Mouse (Mus musculus) kidney, adult 10 weeks (tissue): ENCODE results near the gene Slc25a23. TPM values are rescaled to one million over a fixed set of nuclear protein-coding genes. Genes with fewer than 3 reads are reported as not detected.

Source experiments
- polyA plus RNA-seq: library from polyadenylated mRNA; stranded (reverse); fragments of 350-450 nt; fragmentation: Illumina TruSeq; extraction: RNeasy Lipid Tissue Mini Kit (QIAGEN cat#74804); gene quantifications from one replicate; pipeline ENCODE4 v1.2.3, GENCODE M21; 2014; ENCODE audit warnings: low read depth, low replicate concordance

The Slc25a23 gene
- 21.2 TPM for polyA plus RNA-seq

DNA sequence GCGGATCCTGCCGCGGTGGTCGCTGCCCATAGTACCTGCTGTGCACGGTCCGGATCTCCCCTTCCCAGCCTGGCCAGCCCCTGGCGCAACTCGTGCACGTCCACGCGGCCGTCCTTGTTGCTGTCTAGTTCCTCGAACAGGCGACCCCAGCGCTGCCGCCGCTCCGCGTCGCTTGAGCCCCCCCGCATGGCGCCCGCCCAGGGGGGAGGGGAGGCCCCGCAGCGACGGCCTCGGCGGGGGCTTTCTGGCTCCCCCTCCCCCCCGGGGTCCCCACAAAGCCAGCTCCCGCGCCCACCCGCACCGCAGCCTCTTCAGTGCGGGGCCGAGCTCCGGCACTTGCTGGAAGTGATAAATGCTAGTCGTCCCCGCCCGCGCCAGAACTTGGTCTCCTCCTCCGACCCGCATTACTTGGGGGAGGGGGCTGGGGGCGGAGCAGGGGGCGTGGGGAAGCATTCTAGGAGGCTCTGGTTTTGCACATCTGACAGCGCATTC lies at the start of gene Slc25a23:
Gene Slc25a23, minus strand, starts transcription at position 378 of the 492 bp plus-strand sequence.

DNA sequence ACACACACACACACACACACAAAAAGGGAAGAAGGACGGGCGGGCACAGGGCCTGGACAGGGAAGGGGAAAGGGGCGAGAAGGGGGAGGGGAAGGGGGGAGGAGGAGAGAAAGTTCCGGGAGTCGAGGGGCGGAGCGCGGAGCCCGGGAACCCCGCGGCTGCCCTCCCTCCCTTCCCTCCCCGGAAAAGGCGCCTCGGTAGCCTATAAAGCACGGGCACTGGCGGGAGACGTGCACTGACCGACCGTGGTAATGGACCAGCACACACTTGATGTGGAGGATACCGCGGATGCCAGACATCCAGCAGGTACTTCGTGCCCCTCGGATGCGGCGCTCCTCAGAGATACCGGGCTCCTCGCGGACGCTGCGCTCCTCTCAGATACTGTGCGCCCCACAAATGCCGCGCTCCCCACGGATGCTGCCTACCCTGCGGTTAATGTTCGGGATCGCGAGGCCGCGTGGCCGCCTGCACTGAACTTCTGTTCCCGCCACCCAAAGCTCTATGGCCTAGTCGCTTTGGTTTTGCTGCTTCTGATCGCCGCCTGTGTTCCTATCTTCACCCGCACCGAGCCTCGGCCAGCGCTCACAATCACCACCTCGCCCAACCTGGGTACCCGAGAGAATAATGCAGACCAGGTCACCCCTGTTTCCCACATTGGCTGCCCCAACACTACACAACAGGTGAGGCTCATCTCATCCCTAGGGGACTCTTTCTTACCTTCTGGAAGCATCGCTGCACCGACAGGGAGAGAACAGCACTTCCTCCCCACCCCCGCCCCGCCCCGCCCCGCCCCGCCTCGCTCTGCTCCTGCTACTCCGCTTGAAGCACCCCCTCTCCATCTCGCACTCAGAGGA lies 45.7 kb upstream of the Slc25a23 start, which contains the start of gene Tnfsf9:
Gene Tnfsf9, plus strand, starts transcription at position 145 of the 854 bp plus-strand sequence.

DNA sequence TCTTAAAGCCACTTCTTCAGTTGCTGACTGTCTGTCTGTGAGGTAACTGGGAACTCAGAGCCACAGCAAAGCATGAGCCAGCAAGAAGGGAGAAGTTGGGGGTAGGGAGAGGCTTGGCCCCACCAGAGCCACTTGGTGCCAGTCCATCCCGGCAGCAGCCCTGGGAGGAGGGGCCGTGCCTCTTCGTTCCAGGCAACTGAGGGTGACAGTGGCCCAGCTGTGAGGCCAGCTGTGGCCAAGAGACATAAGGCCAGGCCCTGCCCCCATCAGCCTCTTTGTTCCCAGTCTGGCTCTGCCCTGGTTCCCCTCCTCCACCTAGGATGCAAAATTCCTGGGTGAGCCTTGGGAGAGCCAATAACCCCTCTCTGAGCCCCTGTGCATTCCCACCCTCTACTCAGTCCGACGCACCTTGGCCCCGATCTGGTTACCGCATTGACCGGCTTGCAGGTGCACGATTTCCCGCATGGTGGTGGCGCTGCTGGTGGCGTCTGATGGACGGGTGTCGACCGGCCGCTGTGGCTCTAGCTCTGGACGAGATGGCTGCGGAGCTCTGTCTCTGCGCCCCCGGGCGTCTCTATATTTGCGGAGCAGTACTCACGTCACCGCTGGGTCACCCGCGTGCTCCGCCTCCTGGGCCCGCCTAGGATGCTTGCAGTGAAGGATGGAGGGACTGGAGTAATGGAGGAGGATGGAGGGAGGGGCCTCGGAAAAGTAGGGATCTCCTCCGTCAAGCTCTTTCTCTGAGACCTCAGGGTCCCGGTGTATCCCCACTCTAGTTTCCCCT lies 27.6 kb upstream of the Slc25a23 start, which contains the start of gene Tubb4a:
Gene Tubb4a, minus strand, starts transcription at position 734 of the 784 bp plus-strand sequence.

DNA sequence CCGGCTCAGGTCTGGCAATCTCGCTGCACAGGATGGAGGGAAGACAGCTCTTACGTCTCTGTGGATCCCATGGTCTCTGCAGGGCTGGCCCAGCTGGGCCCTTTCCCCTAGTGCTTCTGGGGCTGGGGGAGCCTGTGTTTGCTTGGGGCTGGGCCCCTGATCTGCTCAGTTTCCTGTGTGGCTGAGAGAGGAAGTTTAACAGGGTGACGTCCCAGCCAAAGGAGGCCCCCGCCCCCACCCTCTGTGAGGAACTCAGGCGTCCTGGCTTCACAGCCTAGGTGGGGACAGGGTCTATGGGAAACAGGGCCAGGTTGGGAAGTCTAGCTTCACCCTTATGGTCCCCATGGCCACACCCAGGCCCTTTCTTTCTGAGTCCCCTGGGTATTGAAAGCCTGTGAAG lies 18.7 kb upstream of the Slc25a23 start, which contains the start of gene Dennd1c:
Gene Dennd1c, minus strand, starts transcription at position 179 of the 400 bp plus-strand sequence.

DNA sequence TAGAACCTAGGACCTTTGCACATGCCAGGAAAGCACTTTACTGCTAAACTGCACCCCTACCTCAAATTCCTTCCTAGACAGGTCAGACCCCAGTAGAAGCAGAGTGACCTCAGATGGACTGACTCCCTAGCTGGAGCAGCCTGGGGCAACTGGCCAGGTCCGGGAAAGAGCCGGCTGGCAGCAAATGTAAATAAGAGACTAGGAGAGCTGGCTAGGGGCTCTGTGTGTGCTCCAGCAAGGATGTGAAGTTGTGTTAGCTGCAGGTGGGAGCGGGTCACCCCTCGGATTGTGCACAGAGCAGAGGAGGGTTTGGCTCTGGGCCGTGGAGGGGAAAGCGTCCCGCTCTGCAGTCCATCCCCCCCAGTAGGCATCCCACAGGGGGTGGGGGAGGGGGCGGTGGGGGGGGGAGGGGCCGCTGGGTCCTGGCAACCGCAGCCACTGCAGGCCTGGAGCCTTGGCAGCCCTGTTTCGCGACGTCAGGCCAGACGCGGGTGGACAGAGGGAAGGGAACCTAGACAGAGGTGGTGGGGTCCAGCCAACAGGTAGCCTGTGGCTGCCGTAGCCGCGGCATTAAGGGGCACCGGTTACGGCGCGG lies 675 bp downstream of the Slc25a23 start, which contains the start of gene Crb3:
Gene Crb3, plus strand, starts transcription at position 215 of the 595 bp plus-strand sequence.

DNA sequence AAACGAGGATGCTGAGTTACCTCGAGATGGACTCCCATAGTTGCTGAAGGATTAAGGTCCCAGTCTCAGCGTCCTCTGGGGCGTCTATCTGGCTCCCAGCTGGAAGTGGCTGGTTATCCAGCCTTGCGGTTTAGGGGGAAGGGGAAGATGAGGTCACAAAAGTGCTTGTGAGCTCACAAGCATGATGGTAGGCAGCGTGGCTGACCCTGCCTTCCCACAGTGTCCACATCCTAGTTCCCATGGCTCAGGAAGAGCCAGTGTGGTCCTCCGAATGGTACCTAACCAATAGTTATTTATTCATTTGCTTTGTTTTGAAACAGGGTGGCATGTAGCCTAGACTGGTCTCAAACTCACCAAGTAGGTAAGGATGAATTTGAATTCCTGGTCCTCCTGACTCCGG lies 18.1 kb downstream of the Slc25a23 start, which contains the start of gene Slc25a41:
Gene Slc25a41, minus strand, starts transcription at position 101 of the 400 bp plus-strand sequence.

DNA sequence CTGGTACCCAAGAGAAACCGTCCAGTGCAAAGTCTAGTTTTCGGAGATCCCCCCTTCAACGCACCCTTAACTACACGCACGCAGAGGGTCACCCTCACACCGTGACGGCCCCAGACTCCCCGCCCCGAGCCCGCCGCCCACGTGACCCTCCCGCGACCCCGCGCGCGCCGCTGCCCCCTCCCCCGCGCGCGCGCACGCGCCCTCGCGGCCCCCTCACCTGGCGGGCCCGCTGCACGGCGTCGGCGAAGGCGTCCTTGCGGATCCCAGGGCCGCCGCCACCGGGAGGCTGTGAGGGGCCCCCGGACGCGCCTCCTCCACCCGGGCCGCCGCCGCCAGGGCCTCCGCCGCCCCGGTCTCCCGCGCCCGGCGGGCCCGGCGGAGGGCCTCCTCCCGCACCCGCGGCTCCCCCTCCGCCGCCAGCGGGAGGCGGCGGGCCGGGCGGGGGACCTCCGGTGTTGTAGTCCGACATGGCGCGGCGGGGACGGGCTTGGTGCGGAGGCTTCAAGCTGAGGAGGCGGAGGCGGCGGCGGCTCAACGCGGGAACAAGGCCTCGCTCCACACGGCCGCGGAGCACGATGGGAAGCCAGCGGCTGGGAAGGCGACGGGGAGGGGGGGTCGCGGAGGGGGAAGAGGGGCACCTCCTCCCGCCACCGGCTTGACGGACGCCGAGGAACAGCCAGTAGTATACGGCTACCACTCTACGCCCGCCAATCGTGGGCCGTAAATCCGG lies 28.6 kb downstream of the Slc25a23 start, which contains the start of gene Khsrp:
Gene Khsrp, minus strand, starts transcription at position 592 of the 730 bp plus-strand sequence.

DNA sequence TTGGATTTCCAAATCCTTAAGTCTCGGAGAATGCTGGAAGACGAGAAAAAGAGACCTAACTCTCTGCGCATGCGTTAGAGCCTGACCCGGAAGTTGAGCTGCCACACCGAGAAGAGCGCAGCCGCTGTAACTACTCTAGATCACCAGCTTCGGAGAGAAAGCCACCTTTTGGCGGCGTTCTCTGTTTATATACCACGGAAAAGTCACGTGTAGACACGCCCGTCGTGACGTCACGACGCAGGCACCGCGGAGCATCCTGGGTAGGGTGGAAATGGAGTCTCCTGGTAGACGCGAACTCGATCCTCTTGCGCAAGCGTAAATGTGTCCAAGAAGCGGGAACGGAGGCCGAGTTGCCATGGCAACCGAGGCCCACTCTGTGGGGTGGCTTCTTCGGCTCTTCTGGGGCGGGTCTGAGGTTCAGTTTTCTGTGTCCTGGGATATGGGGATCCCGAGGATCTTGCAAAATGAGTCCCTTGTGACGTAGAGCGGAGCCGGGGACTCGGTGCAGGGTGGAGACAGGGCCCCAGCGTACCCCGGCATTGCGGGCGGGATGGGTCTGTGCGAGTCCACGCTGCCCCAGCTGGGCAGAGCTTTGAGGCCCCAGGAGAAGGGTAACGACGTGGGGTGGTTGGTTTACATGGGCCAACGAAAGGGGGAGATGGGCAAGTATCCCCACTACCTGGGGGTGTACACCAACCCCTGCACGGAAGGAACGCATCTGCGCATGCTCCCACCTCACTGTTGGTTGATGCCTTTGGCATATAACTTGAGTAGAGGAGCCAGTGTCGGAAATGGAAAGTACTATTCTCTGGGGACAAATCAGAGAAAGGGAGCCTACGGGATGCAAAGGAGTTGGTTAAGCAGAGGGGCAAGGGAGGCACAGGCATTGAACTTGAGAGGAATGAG lies 48.2 kb downstream of the Slc25a23 start, which contains the start of the genes Gtf2f1 and Gm17949:
Gene Gtf2f1, minus strand, starts transcription at position 53 of the 906 bp plus-strand sequence.
Gene Gm17949, plus strand, starts transcription at position 234 of the 906 bp plus-strand sequence.

DNA sequence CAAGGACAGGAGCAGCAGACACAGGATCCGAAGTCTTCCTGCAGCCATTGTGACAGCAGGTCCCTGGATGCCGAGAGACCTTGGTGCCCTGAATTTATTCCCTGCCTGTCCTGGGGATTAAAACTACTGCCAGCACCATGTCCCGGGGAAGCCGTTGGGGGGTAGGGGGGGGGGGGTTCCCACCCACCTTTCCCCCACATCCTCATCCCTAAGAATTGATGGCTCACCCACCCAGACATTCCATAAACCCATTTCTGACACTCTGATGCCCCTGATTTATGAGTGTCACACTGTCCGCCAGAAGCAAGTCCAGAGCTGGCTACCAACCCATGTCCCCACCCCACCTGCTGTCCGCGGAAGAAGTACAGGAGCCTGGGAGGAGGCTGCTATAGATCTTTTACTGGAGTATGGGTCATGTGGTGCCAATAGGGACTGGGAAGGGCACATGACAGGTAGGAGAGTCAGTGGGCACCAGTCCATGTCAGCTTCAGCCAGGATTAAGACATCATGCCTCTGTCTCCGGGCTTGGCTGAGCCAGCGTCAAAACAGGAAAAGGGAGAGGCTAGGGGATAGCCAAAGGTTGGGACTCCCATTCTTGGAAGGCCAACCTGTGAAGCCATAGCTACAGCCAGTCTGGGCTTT lies 59.6 kb downstream of the Slc25a23 start, which contains the start of gene Pspn:
Gene Pspn, minus strand, starts transcription at position 51 of the 642 bp plus-strand sequence.

DNA sequence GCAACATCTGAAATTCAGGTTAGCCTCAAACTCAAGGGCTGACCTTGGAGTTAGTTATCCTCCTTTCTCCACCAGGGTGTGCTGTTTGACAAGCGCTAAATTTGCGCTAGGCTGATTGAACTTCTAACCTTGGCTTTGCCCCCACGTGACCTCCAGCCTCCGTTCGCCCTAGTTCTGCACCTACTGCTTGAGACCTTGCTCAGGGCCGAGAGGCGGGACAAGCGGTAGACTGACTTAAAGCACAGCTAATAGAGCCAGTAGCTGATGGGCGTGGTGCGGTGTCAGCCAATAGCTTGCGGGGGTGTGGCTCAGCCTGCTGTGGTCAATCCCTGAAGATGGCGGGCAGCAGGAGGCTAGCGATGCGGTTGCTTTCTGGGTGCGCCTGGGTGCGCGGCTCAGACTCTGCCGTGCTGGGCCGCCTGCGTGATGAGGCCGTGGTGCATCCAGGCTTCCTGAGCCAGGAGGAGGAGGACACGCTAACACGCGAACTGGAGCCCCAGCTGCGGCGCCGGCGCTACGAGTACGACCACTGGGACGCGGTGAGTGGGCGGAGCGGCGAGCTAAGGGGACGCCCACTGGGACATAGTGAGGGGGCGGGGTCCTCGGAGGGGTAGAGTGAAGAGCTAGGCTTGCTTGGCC lies 62.5 kb downstream of the Slc25a23 start, which contains the start of gene Alkbh7:
Gene Alkbh7, plus strand, starts transcription at position 311 of the 639 bp plus-strand sequence.

Other genes with a start within 250 kb of the Slc25a23 start
- 0.12 TPM for gene Rfx2, start 228.8 kb downstream of the Slc25a23 start, polyA plus RNA-seq
- not detected for gene Acsbg2, start 185.4 kb downstream of the Slc25a23 start, polyA plus RNA-seq
- not detected for gene 1700061G19Rik, start 184.4 kb downstream of the Slc25a23 start, polyA plus RNA-seq
- gene Mllt1, start 124.4 kb downstream of the Slc25a23 start, polyA plus RNA-seq, result 0.49 TPM
- gene Acer1, start 77.7 kb downstream of the Slc25a23 start, polyA plus RNA-seq, result not detected
- 3.0 TPM for gene Clpp, start 69.6 kb downstream of the Slc25a23 start, polyA plus RNA-seq
- gene Alkbh7, start 62.5 kb downstream of the Slc25a23 start, polyA plus RNA-seq, result 3.5 TPM
- not detected for gene Pspn, start 59.8 kb downstream of the Slc25a23 start, polyA plus RNA-seq
- 2.4 TPM for gene Gtf2f1, start 48.6 kb downstream of the Slc25a23 start, polyA plus RNA-seq
- gene Gm17949, start 48.4 kb downstream of the Slc25a23 start, polyA plus RNA-seq, result not detected
- 4.1 TPM for gene Khsrp, start 28.3 kb downstream of the Slc25a23 start, polyA plus RNA-seq
- gene Slc25a41, start 18.2 kb downstream of the Slc25a23 start, polyA plus RNA-seq, result not detected
- gene Crb3, start 758 bp downstream of the Slc25a23 start, polyA plus RNA-seq, result 14.2 TPM
- not detected for gene Dennd1c, start 18.7 kb upstream of the Slc25a23 start, polyA plus RNA-seq
- gene Tubb4a, start 27.9 kb upstream of the Slc25a23 start, polyA plus RNA-seq, result not detected
- 0.49 TPM for gene Tnfsf9, start 45.5 kb upstream of the Slc25a23 start, polyA plus RNA-seq
- not detected for gene Cd70, start 89.9 kb upstream of the Slc25a23 start, polyA plus RNA-seq
- gene Tnfsf14, start 134.3 kb upstream of the Slc25a23 start, polyA plus RNA-seq, result not detected
- 24.6 TPM for gene C3, start 168.3 kb upstream of the Slc25a23 start, polyA plus RNA-seq
- gene Gpr108, start 188.6 kb upstream of the Slc25a23 start, polyA plus RNA-seq, result 1.1 TPM
- gene Trip10, start 189.6 kb upstream of the Slc25a23 start, polyA plus RNA-seq, result 3.2 TPM
- gene Vav1, start 219.2 kb upstream of the Slc25a23 start, polyA plus RNA-seq, result not detected